Mouse (Mus musculus) adipocyte (in vitro differentiated cells): ENCODE measurements around the gene Syngr4.

ENCODE experiments used
- DNase-seq: peaks from one replicate; pipeline ENCODE4 v3.0.0-alpha.2; 2016; ENCODE audit warnings: low spot score

Syngr4 gene

DNA sequence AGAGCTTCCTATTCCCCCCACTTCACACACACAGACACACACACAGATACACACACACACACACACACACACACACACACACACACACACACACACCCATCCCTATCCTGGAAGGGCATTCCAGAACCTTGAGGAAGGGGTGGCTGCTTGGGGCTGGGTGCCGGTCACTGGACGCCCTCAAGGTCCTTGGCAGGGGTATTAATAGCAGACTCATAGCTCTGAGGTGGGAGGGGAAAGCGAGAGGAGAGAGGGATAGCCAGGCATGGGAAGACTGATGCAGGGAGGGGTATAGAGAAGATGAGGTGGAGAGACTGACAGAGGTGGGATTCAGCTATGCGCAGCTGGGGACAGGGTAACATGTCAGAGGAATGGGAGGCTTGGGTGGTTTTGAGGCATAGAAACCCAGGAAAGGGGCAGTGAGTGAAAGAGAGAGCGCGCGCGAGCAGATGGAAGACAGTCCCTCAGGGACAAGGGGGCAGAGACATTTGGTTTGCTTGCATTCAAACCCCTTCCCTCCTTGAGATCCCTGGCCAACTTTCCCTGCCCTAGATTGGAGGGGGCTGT lies 27.3 kb downstream of the Syngr4 start:
- DNase-seq = no peak

DNA sequence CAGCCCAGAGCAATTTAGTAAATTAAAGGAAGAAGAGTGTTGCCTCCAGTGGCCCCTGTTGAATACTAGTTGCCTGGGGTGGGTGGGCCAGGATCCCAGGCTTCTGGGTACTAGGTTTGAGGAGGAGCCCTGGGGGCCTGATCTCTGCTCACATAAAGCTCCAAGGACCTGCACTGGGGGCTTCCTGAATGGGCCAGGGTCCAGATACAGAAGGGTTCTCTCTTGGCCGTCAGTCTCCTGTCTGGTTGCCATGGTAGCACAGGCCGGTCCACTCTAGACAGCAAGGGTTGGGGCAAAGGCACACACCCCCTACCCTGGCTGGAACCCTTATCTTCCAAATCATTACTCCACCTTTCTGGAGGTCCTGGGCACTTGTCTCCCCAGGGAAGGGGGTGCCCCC lies 28.6 kb downstream of the Syngr4 start:
- no peak for DNase-seq

DNA sequence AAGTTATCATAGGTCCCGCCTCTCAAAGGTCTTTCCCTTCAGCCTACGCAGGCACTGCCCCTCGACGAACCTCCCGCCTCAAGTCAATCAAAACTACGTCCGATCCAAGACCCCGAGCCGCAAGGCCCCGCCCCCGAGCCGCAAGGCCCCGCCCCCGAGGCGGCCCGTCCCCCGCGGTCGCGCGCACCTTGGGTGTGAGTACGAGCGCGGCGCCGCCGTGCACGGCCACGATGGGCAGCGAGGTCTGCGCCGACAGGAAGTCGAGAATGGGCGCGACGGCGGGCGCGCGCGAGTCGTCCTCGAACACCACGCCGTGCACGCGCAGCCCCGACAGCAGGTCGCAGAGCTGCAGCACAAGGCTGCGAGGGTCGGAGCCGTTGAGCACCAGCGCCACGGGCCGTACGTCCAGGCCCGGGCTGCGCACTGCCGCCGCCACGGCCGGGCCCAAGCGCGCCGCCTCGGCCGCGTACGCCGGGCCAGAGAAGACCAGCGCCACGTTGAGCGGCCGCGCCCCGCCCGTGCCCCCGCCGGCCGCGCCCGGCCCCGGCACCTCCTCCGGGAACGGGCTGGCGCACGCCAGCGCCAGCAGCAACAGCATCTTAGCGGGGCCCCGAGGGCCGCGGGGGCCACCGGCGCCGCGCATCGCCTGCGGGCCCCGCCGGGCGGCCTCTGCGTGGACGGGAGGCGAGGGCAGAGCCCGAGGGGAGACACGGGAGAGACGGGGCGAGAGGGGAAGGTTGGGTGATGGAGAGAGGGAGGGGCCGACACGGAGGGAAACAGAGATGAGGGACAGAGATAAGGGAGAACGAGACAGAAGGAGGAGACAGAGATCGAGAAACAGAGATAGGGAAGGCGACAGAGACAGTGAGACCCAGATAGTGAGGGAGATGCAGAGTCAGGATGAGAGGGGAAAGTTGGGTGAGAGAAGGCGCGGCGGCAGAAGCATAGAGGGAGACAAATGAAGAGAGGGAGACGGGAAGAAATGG lies 30.3 kb downstream of the Syngr4 start:
- peak; percentile 57 for DNase-seq

DNA sequence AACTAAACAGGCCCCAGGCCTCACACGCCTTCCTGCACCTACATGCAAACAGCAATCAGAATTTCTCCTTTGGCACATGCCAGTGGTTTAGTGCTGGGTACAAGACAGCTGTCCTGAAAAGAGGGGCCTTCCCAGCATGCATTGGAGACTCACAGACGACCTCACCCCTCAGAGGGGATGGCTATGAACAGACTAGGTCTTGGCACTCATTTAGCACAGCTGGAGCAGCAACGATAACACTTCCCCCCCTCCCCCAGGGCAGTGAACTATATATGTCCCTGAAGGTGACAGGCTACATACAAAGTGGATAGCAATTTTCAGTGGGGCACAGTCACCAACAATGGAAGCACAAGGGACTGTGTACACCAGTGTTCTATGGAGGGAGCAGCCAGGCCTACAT lies 32.1 kb downstream of the Syngr4 start:
- DNase-seq = no peak

DNA sequence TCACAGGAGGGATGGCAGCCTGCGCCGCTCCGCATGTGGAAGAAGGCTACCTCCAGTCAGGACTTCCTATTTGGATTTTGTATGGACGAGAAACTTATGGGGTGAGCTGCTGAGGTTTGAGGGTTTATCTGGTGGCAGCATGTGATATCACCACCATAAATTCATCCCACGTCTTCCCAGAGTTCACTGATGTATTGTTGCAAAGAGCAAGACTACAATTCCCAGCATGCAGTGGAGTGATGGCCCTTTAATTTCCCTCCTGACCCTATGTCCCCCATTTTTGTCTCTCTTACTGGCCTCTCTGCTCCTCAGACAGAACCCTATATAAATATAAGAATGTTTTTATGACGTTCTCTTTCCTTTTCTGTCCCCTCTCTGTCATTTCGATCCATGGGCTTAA lies 33.7 kb downstream of the Syngr4 start:
- no peak for DNase-seq

DNA sequence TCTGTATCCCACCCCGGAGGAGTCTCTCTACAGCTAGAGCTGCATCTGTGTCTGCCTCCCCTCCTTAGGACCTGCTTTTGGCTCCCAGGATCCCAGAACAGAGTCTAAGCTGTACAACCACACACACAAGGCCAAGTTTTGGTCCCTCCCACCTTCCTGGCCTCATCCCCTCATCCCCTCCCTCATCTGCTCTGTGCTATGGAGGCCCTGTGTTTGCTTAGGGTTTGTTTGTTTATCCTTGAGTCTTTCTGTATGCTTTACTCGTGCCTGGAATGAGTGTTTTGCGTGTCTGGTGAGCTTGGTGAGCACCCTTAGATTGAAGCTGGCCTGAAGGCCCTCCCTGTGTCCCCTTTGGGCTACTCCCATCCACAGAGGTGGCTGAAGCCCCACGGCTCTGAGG lies 37.5 kb downstream of the Syngr4 start:
- DNase-seq = no peak

DNA sequence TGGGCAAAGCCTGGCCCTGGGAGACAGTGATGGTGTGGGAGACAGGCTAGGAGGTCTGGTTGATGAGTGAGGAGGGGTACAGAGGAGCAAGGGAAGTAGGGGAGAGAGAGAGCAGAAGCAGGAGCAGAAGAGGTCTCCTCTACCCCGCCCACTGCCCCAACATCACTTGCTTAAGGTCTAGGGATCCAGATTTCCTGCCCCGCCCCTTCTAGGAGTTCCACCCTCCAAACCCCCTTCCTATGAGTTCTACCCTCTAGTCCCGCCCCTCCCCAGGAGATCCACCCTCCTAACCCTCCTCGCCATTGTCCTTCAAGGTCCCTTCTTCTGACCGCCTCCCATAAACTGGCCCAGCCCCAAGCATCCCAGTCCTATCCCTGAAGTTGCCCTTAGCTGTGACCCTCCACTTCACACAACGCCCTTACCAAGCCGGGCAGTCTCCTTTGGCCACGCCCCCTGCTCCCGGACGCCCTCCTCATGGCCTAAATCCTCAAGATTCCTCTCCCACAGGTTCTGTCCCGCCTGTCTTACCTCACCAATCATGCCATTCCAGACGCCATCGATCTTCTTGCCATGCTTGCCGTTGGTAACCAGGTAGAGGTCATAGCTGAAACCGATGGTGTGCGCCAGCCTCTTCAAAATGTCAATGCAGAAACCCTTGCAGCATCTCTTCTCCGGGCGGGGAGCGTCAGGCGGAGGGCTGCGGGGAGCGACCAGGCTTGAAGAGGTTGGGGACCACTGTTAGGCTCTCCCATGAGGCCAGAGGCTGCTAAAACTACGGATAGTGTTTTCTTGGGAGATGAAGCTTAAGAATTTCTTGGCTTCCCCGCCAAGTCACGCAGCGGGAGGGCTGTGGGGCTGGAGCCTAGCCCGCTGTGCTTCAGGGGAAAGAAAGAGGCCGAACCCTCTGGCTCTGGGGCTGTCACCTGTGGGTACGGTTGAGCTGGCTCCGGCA lies 39.3 kb downstream of the Syngr4 start:
- DNase-seq = no peak

DNA sequence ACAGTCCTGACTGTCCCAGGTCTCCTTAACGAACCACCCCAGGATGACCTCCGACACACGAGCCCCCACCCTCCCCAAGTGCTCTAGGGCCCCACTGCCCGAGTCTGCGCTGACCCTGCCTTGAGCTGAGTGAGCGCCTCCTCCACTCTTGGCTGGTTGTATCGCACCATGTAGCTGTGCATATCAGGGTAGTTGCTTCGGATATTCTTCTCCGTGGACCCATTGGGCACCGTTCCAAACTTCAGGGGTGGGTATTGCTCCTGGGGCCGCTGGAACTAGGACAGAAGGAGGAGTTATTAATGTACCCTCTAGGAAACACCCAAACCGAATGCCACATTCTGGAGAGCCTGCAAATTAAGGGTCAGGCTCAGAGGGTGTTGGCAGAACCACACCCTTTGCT lies 43.4 kb downstream of the Syngr4 start:
- DNase-seq = no peak

DNA sequence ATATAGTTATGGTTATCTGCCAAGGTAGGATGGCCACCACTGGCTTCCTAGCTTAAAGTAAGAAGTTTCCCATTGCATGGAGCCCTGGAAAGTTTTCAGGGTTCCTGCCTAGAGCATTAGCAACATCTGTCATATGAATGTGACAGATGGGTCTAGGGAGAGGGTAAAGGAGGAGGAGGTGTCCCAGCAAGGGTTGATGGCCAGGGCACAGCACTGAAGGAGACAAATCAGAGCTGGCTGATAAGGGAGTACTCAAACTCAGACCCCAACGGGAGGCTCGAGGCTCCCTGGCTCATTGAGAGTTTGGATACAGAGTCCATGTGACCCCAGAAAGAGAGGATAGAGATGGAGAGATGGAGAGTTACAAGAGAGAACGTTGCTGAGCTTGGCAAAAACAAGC lies 45.9 kb downstream of the Syngr4 start:
- no peak for DNase-seq

DNA sequence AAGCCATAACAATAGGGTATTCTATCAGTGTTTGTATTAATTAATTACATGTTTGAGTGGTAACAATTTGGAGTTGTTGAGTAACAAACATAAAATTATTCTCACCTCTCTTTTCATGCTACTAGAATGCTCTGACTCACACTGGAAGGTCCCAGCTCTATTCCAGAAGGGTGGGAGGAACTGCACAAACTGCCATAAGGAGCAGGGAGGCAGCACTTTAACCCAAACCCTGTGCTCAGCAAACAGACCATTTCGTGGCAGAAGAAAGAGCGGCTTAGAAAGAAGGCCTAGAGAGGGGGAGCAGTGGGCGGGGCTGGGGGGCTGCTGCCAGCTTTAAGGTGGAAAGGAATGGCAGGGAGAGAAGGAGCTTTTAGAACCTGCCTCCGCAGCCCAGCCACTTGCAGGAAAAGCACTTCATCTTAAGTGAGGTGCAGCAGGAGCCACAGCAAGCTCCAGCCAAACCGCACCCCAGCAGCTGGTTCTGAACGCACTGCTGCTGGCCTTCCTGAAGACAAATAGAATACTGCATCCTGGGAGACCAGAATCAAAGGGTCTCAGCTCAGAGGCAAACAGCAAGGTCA lies 48.0 kb downstream of the Syngr4 start:
- no peak for DNase-seq

DNA sequence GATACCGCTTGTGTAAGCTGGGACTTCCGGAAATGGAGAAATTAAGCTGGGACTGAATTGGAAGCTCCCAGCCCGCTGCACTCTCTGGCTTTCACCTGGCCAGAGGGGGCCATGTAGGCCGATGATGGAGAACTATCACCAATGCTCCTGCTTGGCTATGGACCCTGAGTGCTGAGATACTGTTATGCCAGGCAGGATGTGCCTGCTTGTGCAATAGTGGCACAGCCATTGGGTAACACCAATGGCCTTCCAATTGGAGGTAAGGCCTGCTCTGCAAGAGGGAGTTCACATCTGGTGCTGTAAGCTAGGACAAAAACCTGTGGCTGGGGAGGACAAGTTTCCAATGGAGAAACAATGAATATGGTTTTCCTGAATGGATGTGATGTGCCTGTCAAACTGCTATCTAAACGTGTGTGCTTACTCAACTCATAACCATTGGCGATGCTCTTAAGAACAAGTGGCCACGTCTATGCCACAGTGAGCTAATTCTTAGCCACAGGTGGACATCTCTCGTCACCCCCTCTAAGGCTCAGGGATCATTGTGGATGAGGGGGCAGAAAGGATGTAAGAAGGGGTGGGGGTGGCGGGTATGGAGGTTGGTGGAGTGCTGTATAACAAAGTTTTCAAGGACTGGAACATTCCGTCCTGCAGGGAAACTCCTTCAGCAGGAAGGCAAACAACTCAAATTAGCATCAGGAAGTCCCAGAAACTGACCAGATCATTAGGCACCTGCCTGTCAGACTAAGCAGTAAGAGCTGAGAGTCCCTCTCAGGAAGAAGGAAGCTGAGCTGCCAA lies 53.4 kb downstream of the Syngr4 start:
- no peak for DNase-seq
